In genomic region chr4:155683670-155684277, GRCm38 (mm10) we compare ENCODE assay signal across 33 mouse cellular contexts. TPM values are rescaled to one million over a fixed set of nuclear protein-coding genes. Genes with fewer than 3 reads are reported as not detected.
"Had no signal": no experiment of that assay in that cellular context is flagged by ENCODE, and none has a peak within 500 bp of the region (broad histone marks: within the 10 kb centered on the region; RNA-seq: fewer than 3 reads in every experiment).

No protein-coding gene starts in this region.

RNA-seq across cellular contexts. Expression of gene Mmp23, which starts 30.6 kb away (rescaled TPM):
- total RNA-seq: hematopoietic stem cell, adult 5-6 weeks had no signal
- polyA plus RNA-seq: inflammation-experienced regulatory T-cells, adult 6 months had no signal

RNA-seq across cellular contexts. Expression of gene Gm10563, which starts 38.6 kb away (rescaled TPM):
- total RNA-seq: gastrocnemius, adult 2 months; gastrocnemius, postnatal 10 days; gastrocnemius, postnatal 25 days; gastrocnemius, postnatal 4 days; heart, adult 2 months; heart, postnatal 14 days; heart, postnatal 36 days; hematopoietic stem cell, adult 5-6 weeks; hindbrain, postnatal 0 days; layer of hippocampus, adult 2 months; layer of hippocampus, postnatal 10 days; layer of hippocampus, postnatal 25 days; left cerebral cortex, adult 2 months; left cerebral cortex, postnatal 14 days; left cerebral cortex, postnatal 36 days had no signal
- polyA plus RNA-seq: heart, adult 2 months; heart, embryonic 11.5 days; heart, embryonic 13.5 days; heart, embryonic 15.5 days; heart, postnatal 0 days; hindbrain, embryonic 11.5 days; hindbrain, embryonic 13.5 days; hindbrain, embryonic 15.5 days; hindbrain, postnatal 0 days; intestine, embryonic 15.5 days; intestine, postnatal 0 days; kidney, embryonic 14.5 days; kidney, embryonic 16.5 days; limb, embryonic 10.5 days; limb, embryonic 12.5 days; limb, embryonic 14.5 days; liver, embryonic 11.5 days; liver, embryonic 13.5 days; liver, embryonic 15.5 days had no signal
